In genomic region chr5:42986203-42986602, GRCm38 (mm10) we compare ENCODE assay signal across 13 mouse cellular contexts.
A peak's percentile ranks its signal among the peaks of the same experiment; 100 is the strongest.
DNase-seq lines count a peak whose midpoint lies in the region; ATAC-seq and TF ChIP-seq lines count a peak whose summit lies in the region.
"Had no signal": no experiment of that assay in that cellular context is flagged by ENCODE, and none has a peak within 500 bp of the region (broad histone marks: within the 10 kb centered on the region; RNA-seq: fewer than 3 reads in every experiment).

No protein-coding gene starts in this region.

- H3K4me2 ChIP-seq in liver, embryonic 11.5 days = no peak overlapping the region
- H3K4me2 ChIP-seq in stomach, postnatal 0 days (replicated peaks; ENCODE audit: low read depth) = no peak overlapping the region
- H3K4me2 ChIP-seq: embryonic facial prominence, embryonic 12.5 days; forebrain, embryonic 13.5 days; heart, embryonic 13.5 days; hindbrain, embryonic 13.5 days had no signal

- no peak overlapping the region for H3K27ac ChIP-seq in liver, adult 2 months (replicated peaks; ENCODE audit: insufficient read depth, low read depth, low read length)
- no peak overlapping the region for H3K27ac ChIP-seq in liver, embryonic 11.5 days (ENCODE audit: low read depth, low read length)
- no peak overlapping the region for H3K27ac ChIP-seq in stomach, postnatal 0 days (replicated peaks)
- H3K27ac ChIP-seq: embryonic facial prominence, embryonic 12.5 days; forebrain, embryonic 13.5 days; heart, embryonic 13.5 days; hindbrain, embryonic 13.5 days had no signal

- H3K9me3 ChIP-seq in liver, embryonic 11.5 days (ENCODE audit: control insufficient read depth, low read length) = no peaks in the 10 kb centered on the region
- H3K9me3 ChIP-seq in stomach, postnatal 0 days (ENCODE audit: control insufficient read depth, low read length) = no peaks in the 10 kb centered on the region
- H3K9me3 ChIP-seq: embryonic facial prominence, embryonic 12.5 days; forebrain, embryonic 13.5 days; heart, embryonic 13.5 days; hindbrain, embryonic 13.5 days had no signal

- intact Hi-C loops in gastrocnemius, postnatal 14 days (cut with DNase I; ENCODE audit: low total_unique reads) = no loop called here

- H3K4me1 ChIP-seq in liver, adult 2 months (ENCODE audit: control insufficient read depth, insufficient read depth, low read length) = peaks cover 8% of the 10 kb centered on the region; the same call in 1 of the 2 replicates
- no peaks in the 10 kb centered on the region for H3K4me1 ChIP-seq in liver, embryonic 11.5 days (replicated peaks; ENCODE audit: control insufficient read depth, insufficient read depth, low read length)
- no peaks in the 10 kb centered on the region for H3K4me1 ChIP-seq in stomach, postnatal 0 days (replicated peaks; ENCODE audit: control insufficient read depth, insufficient read depth)
- H3K4me1 ChIP-seq: embryonic facial prominence, embryonic 12.5 days; forebrain, embryonic 13.5 days; heart, embryonic 13.5 days; hindbrain, embryonic 13.5 days had no signal

- DNase-seq in cerebellum, adult 9-11 months = peak; percentile 7
- no peak for DNase-seq in cerebellum, adult 11-12 months
- no peak for DNase-seq in liver, adult 2 months (ENCODE audit: extremely low read depth, low read depth, low spot score)
- no peak for DNase-seq in liver, embryonic 11.5 days (ENCODE audit: low spot score)
- peak; percentile 7 for DNase-seq in gastrocnemius, postnatal 14 days
- DNase-seq in stomach, postnatal 0 days (ENCODE audit: low spot score) = no peak
- DNase-seq in spleen, adult 18-20 months = no peak
- no peak for DNase-seq in frontal cortex, adult 2 months (ENCODE audit: extremely low spot score in 1 of 2, low spot score in 1 of 2)
- DNase-seq: thymus, adult 18-20 months had no signal

- H3K36me3 ChIP-seq in liver, adult 2 months (ENCODE audit: control insufficient read depth, insufficient read depth, low read length) = no peaks in the 10 kb centered on the region
- no peaks in the 10 kb centered on the region for H3K36me3 ChIP-seq in liver, embryonic 11.5 days (ENCODE audit: control insufficient read depth, insufficient read depth, low read length)
- no peaks in the 10 kb centered on the region for H3K36me3 ChIP-seq in stomach, postnatal 0 days (ENCODE audit: control insufficient read depth, insufficient read depth, low read length)
- H3K36me3 ChIP-seq: embryonic facial prominence, embryonic 12.5 days; heart, embryonic 13.5 days; hindbrain, embryonic 13.5 days had no signal

- peak; percentile 25; the same call in 1 of the 2 replicates for TF ChIP-seq CTCF in liver, adult 2 months (IDR thresholded peaks at IDR 0.05; ENCODE audit: low read depth, low read length)
- peak; percentile 50 for TF ChIP-seq CTCF in stomach, postnatal 0 days (IDR thresholded peaks at IDR 0.05; ENCODE audit: low read depth)

- no peak for TF ChIP-seq EP300 in stomach, postnatal 0 days (optimal IDR thresholded peaks at IDR 0.05)

- 79% methylated on average over 4 of the region's 4 CpGs for WGBS in liver, adult 2 months
- 74% methylated on average over 4 of the region's 4 CpGs for WGBS in liver, embryonic 11.5 days
- 67% methylated on average over 4 of the region's 4 CpGs for WGBS in stomach, postnatal 0 days

- no peaks in the 10 kb centered on the region for H3K27me3 ChIP-seq in liver, adult 2 months (ENCODE audit: control insufficient read depth, insufficient read depth, low read length)
- no peaks in the 10 kb centered on the region for H3K27me3 ChIP-seq in liver, embryonic 11.5 days (replicated peaks; ENCODE audit: control insufficient read depth, insufficient read depth, low read length)
- H3K27me3 ChIP-seq in stomach, postnatal 0 days (ENCODE audit: control insufficient read depth, insufficient read depth, low read length) = no peaks in the 10 kb centered on the region
- H3K27me3 ChIP-seq: embryonic facial prominence, embryonic 12.5 days; forebrain, embryonic 13.5 days; heart, embryonic 13.5 days; hindbrain, embryonic 13.5 days had no signal

- no peaks in the 10 kb centered on the region for H3K79me2 ChIP-seq in liver, adult 2 months (ENCODE audit: control insufficient read depth, insufficient read depth, low read length)

- no peak overlapping the region for H3K9ac ChIP-seq in liver, adult 2 months (ENCODE audit: low read depth, low read length)
- H3K9ac ChIP-seq in liver, embryonic 11.5 days (ENCODE audit: low read depth, low read length) = no peak overlapping the region
- no peak overlapping the region for H3K9ac ChIP-seq in stomach, postnatal 0 days (ENCODE audit: low read length)
- H3K9ac ChIP-seq: embryonic facial prominence, embryonic 12.5 days; forebrain, embryonic 13.5 days; heart, embryonic 13.5 days; hindbrain, embryonic 13.5 days had no signal

- TF ChIP-seq POLR2A in liver, adult 2 months (IDR thresholded peaks at IDR 0.05; ENCODE audit: extremely low read depth, insufficient read depth, low read length) = no peak

- no peak for ATAC-seq in liver, embryonic 11.5 days (replicated peaks; ENCODE audit: low FRiP score)
- no peak for ATAC-seq in stomach, postnatal 0 days (ENCODE audit: low FRiP score, low TSS enrichment)
- ATAC-seq: forebrain, embryonic 13.5 days had no signal

- H3K4me3 ChIP-seq in liver, adult 2 months (ENCODE audit: insufficient read depth, low read depth, low read length) = no peak overlapping the region
- no peak overlapping the region for H3K4me3 ChIP-seq in liver, embryonic 11.5 days (ENCODE audit: low read depth, low read length)
- H3K4me3 ChIP-seq in stomach, postnatal 0 days (ENCODE audit: low read depth, low read length) = no peak overlapping the region
- H3K4me3 ChIP-seq: embryonic facial prominence, embryonic 12.5 days; forebrain, embryonic 13.5 days; heart, embryonic 13.5 days; hindbrain, embryonic 13.5 days had no signal

Comparison
In these comparisons a context has a peak if more than half of its experiments do, and no peak if none do; other contexts are left out.
1. DNase-seq: peak in cerebellum, adult 9-11 months (single experiment) and gastrocnemius, postnatal 14 days (single experiment); none in cerebellum, adult 11-12 months (single experiment), liver, adult 2 months (single experiment), liver, embryonic 11.5 days (single experiment), stomach, postnatal 0 days (single experiment), spleen, adult 18-20 months (0 of 2) and frontal cortex, adult 2 months (0 of 2).